Mouse (Mus musculus): Measurements from ENCODE around the gene Lnpk. TPM values are rescaled to one million over a fixed set of nuclear protein-coding genes. Genes with fewer than 3 reads are reported as not detected.

The Lnpk gene
- polyA plus RNA-seq (2012; rRNA removed; ENCODE audit: low replicate concordance) = 4.4 and 8.6 TPM in 2 replicates

DNA sequence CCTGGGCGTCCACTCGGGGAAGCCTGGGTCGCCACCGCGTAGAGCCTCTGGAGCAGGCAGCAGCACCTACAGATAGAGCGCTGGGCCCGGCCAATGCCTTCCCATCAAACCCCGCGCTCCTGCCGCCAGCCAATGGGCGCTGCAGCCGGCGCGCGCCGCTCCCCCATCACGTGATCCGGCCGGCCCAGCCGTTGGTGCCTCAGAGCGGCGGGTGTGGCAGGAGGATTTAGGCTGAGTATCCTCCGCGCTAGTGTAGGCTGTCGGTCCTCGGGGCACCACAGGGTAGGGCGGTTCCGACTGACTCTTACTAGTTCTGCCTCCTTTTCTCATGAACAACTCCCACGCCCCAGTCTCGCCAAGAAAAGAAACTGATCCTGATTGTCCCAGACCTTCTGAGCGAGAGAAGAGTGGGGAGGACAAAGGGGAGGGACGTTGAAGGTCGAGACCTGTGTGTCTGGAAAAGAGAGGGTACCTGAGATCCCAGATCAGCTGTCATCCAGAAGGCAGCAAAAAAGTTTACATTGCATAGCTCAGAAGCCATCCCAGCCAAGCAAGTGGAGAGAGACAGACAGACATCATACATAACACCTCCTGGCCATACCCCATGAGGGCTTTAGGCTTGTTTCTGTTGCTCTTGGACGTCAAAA is at the start of gene Lnpk:
Gene Lnpk, minus strand, starts transcription at position 593 of the 647 bp plus-strand sequence.

Other genes starting within 250 kb of the Lnpk start
- not detected in 2 replicates for gene Evx2, start 80.1 kb upstream of the Lnpk start, polyA plus RNA-seq (2012; rRNA removed; ENCODE audit: low replicate concordance)
- gene Hoxd13, start 88.9 kb upstream of the Lnpk start, polyA plus RNA-seq (2012; rRNA removed; ENCODE audit: low replicate concordance) = not detected in 2 replicates
- not detected in 2 replicates for gene Hoxd12, start 95.6 kb upstream of the Lnpk start, polyA plus RNA-seq (2012; rRNA removed; ENCODE audit: low replicate concordance)
- not detected in 2 replicates for gene Hoxd11, start 100.1 kb upstream of the Lnpk start, polyA plus RNA-seq (2012; rRNA removed; ENCODE audit: low replicate concordance)
- 0.22 and 0.79 TPM in 2 replicates for gene Hoxd10, start 112.5 kb upstream of the Lnpk start, polyA plus RNA-seq (2012; rRNA removed; ENCODE audit: low replicate concordance)
- 4.1 and 8.7 TPM in 2 replicates for gene Hoxd9, start 118.3 kb upstream of the Lnpk start, polyA plus RNA-seq (2012; rRNA removed; ENCODE audit: low replicate concordance)
- gene Hoxd8, start 125.2 kb upstream of the Lnpk start, polyA plus RNA-seq (2012; rRNA removed; ENCODE audit: low replicate concordance) = 12.1 and 14.3 TPM in 2 replicates
- gene Hoxd3, start 132.5 kb upstream of the Lnpk start, polyA plus RNA-seq (2012; rRNA removed; ENCODE audit: low replicate concordance) = 4.1 and 4.8 TPM in 2 replicates
- gene Hoxd4, start 132.5 kb upstream of the Lnpk start, polyA plus RNA-seq (2012; rRNA removed; ENCODE audit: low replicate concordance) = 8.3 and 29.3 TPM in 2 replicates
- gene Gm28230, start 147.3 kb upstream of the Lnpk start, polyA plus RNA-seq (2012; rRNA removed; ENCODE audit: low replicate concordance) = 1.6 and 2.1 TPM in 2 replicates
- not detected in 2 replicates for gene Hoxd1, start 183.5 kb upstream of the Lnpk start, polyA plus RNA-seq (2012; rRNA removed; ENCODE audit: low replicate concordance)
- gene Mtx2, start 246.4 kb upstream of the Lnpk start, polyA plus RNA-seq (2012; rRNA removed; ENCODE audit: low replicate concordance) = 42.8 and 49.0 TPM in 2 replicates

Measured in mammary gland, adult 2 months (tissue).